Mouse (Mus musculus) forebrain, embryonic 12.5 days (tissue): Measurements from ENCODE around the gene Esrp2. TPM values are rescaled to one million over a fixed set of nuclear protein-coding genes. Genes with fewer than 3 reads are reported as not detected.

Source experiments
- ATAC-seq: fragments of 200-750 bp; cut with Nextera tagmentation; 2 replicates; pipeline ENCODE4 v1.8.0; 2017; ENCODE audit warnings: moderate TSS enrichment; ENCODE audit not compliant: low FRiP score
- H3K27ac ChIP-seq: fragments of 300-500 bp; sonication (generic); 2 replicates; pipeline ENCODE4 v1.5.1; 2016; ENCODE audit warnings: mild to moderate bottlenecking
- H3K27me3 ChIP-seq: fragments of 300-500 bp; sonication (generic); 2 replicates; pipeline ENCODE4 v1.6.1; 2016; ENCODE audit warnings: mild to moderate bottlenecking
- H3K36me3 ChIP-seq: fragments of 300-500 bp; sonication (generic); replicated peaks from 2 replicates; pipeline ENCODE4 v1.6.1; 2016; ENCODE audit warnings: mild to moderate bottlenecking
- H3K4me1 ChIP-seq: fragments of 300-500 bp; sonication (generic); 2 replicates; pipeline ENCODE4 v1.6.1; 2016
- H3K4me2 ChIP-seq: fragments of 300-500 bp; sonication (generic); 2 replicates; pipeline ENCODE4 v1.6.1; 2016; ENCODE audit warnings: mild to moderate bottlenecking, moderate library complexity
- H3K4me3 ChIP-seq: fragments of 300-500 bp; sonication (generic); replicated peaks from 2 replicates; pipeline ENCODE4 v1.5.1; 2016; ENCODE audit warnings: mild to moderate bottlenecking
- H3K9ac ChIP-seq: fragments of 300-500 bp; sonication (generic); 2 replicates; pipeline ENCODE4 v1.6.1; 2016; ENCODE audit warnings: mild to moderate bottlenecking
- H3K9me3 ChIP-seq: fragments of 300-500 bp; sonication (generic); 2 replicates; pipeline ENCODE4 v1.6.1; 2016
- WGBS: fragments of 180-500 bp; shearing (Covaris S2); methylation state at CpG from one replicate; pipeline ENCODE4 v1.1.7; 2016; 5-methylcytosine and 5-hydroxymethylcytosine counted together
- polyA plus RNA-seq: library from polyadenylated mRNA; unstranded; fragments of >200 nt; fragmentation: Nextera tagmentation; extraction: Ambion mirVana; gene quantifications from 2 replicates; pipeline ENCODE4 v1.2.1, GENCODE M21; 2016

Gene Esrp2
- polyA plus RNA-seq, 1 experiment from 2014 or later, result 1.9 TPM

DNA sequence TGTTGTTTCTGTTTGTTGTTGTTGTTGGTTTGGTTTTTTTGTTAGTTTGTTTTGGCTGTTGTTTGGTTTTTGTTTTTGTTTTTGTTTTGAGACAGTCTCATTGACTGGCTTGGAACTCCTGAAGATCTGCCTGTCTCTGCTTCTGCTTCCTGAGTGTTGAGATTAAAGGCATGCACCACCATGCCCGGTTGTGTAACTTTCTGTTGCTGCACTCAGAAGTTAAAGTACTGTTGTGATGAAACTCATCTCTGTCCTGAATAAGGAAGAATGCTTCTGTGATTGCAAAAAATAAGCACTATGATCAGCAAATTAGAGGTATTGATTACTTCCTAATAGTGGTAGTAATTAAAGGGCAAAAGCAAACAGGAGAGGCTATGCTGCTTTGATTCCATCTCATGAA, 30.6 kb downstream of the Esrp2 start:
- Histone ChIP-seq H3K4me3 (no peak overlapping the region), H3K36me3 (peaks cover 49% of the 10 kb centered on the region), H3K27ac (no peak overlapping the region), H3K4me2 (no peak overlapping the region), H3K4me1 (no peaks in the 10 kb centered on the region), H3K9ac (no peak overlapping the region), H3K27me3 (no peaks in the 10 kb centered on the region), H3K9me3 (no peaks in the 10 kb centered on the region)
- 89% methylated on average over 1 of the region's 1 CpGs for WGBS
- ATAC-seq, result no peak

DNA sequence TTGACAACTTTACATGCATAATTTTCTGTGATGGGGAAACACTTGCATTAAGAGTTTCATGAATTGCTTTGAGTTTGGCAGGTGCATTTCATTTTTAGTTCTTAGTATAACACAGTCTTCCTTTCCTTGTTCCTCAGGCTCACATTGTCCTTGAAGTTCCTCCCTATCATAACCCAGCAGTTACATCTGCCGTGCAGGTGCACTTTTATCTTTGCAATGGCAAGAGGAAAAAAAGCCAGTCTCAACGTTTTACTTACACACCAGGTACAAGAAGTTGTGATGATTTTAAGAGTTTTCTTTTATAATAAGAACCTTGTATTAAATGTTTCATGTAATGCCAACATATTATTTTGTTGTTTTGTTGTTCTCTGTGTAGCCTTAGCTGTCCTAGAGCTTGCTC, 32.9 kb downstream of the Esrp2 start:
- H3K9ac ChIP-seq, result no peak overlapping the region
- WGBS, result 84% methylated on average over 2 of the region's 2 CpGs
- no peak overlapping the region for H3K27ac ChIP-seq
- no peaks in the 10 kb centered on the region for H3K4me1 ChIP-seq
- no peak overlapping the region for H3K4me3 ChIP-seq
- no peaks in the 10 kb centered on the region for H3K27me3 ChIP-seq
- ATAC-seq, result no peak
- H3K36me3 ChIP-seq, result peaks cover 49% of the 10 kb centered on the region
- no peak overlapping the region for H3K4me2 ChIP-seq
- no peaks in the 10 kb centered on the region for H3K9me3 ChIP-seq

DNA sequence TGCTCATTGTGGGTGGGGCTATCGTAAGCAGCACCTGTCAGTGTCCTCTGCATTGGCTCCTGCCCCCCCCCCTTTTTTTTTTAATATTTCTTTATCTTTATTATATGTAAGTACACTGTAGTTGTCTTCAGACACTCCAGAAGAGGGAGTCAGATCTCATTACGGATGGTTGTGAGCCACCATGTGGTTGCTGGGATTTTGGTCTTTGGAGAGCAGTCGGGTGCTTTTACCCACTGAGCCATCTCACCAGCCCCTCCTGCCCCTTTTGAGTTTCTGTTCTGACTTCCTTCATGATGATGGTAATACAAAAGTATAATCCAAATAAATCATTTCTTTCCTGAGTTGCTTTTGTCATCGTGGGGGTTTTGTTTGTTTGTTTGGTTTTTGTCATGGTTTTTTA, 34.5 kb downstream of the Esrp2 start:
- Histone ChIP-seq H3K9me3 (no peaks in the 10 kb centered on the region), H3K27me3 (no peaks in the 10 kb centered on the region), H3K4me1 (no peaks in the 10 kb centered on the region), H3K4me2 (no peak overlapping the region), H3K27ac (no peak overlapping the region), H3K4me3 (no peak overlapping the region), H3K9ac (no peak overlapping the region), H3K36me3 (peaks cover 39% of the 10 kb centered on the region)
- 92% methylated on average over 4 of the region's 4 CpGs for WGBS
- ATAC-seq, result no peak

Other genes starting within 250 kb of the Esrp2 start
- 0.70 TPM in 1 of 2 replicates, not detected in the other for gene Nrn1l, start 243.4 kb downstream of the Esrp2 start, polyA plus RNA-seq
- gene Pskh1, start 236.5 kb downstream of the Esrp2 start, polyA plus RNA-seq, result 18.0 and 18.3 TPM in 2 replicates
- gene Ctrl, start 203.1 kb downstream of the Esrp2 start, polyA plus RNA-seq, result 2.4 and 3.0 TPM in 2 replicates
- gene Psmb10, start 198.5 kb downstream of the Esrp2 start, polyA plus RNA-seq, result 18.9 and 22.8 TPM in 2 replicates
- 0.54 and 0.56 TPM in 2 replicates for gene Lcat, start 193.6 kb downstream of the Esrp2 start, polyA plus RNA-seq
- gene Slc12a4, start 170.9 kb downstream of the Esrp2 start, polyA plus RNA-seq, result 12.0 and 13.0 TPM in 2 replicates
- not detected in 2 replicates for gene Dpep3, start 157.5 kb downstream of the Esrp2 start, polyA plus RNA-seq
- gene Dus2, start 145.6 kb downstream of the Esrp2 start, polyA plus RNA-seq, result 15.4 and 18.4 TPM in 2 replicates
- not detected in 2 replicates for gene Dpep2nb, start 131.0 kb downstream of the Esrp2 start, polyA plus RNA-seq
- gene Ddx28, start 125.1 kb downstream of the Esrp2 start, polyA plus RNA-seq, result 19.5 and 20.1 TPM in 2 replicates
- gene Nfatc3, start 78.1 kb downstream of the Esrp2 start, polyA plus RNA-seq, result 4.9 and 6.6 TPM in 2 replicates
- gene Pla2g15, start 13.4 kb upstream of the Esrp2 start, polyA plus RNA-seq, result 13.8 and 15.8 TPM in 2 replicates
- gene Slc7a6, start 31.9 kb upstream of the Esrp2 start, polyA plus RNA-seq, result 72.9 and 79.8 TPM in 2 replicates
- 33.3 and 37.0 TPM in 2 replicates for gene Slc7a6os, start 74.0 kb upstream of the Esrp2 start, polyA plus RNA-seq
- gene Prmt7, start 74.0 kb upstream of the Esrp2 start, polyA plus RNA-seq, result 58.7 and 59.2 TPM in 2 replicates
- 24.4 and 30.0 TPM in 2 replicates for gene Smpd3, start 201.0 kb upstream of the Esrp2 start, polyA plus RNA-seq